Mouse (Mus musculus): ENCODE data around the gene Fnbp4. TPM values are rescaled to one million over a fixed set of nuclear protein-coding genes. Genes with fewer than 3 reads are reported as not detected.

Fnbp4 gene
- polyA plus RNA-seq, 1 experiment from 2014 or later = 118 TPM

DNA sequence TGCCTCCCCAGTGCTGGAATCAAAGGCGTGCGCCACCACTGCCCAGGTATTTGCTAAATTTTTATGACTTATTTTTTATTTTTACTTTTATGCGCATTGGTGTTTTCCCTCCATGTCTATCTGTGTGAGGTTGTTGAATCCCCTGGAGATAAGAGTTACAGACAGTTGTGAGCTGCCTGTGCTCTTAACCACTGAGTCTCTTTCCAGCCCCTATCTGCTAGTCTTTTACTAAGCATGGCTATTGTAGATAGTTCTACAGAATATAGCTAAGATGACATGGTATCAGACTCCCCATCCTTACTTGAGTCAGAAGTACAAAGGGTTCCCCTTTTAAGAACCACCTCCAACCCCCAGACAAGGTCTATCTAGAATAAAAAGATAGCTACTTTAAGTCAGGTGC lies 9.0 kb downstream of the Fnbp4 start:
- H3K4me1 ChIP-seq (ENCODE audit: control insufficient read depth, insufficient read depth, low read length) = no peaks in the 10 kb centered on the region
- H3K4me2 ChIP-seq (replicated peaks; ENCODE audit: low read depth, low read length) = no peak overlapping the region
- no peak for ATAC-seq (ENCODE audit: low FRiP score, low TSS enrichment)
- no peaks in the 10 kb centered on the region for H3K9me3 ChIP-seq (ENCODE audit: control insufficient read depth, low read length)
- no peaks in the 10 kb centered on the region for H3K27me3 ChIP-seq (ENCODE audit: control insufficient read depth, insufficient read depth, low read length)
- no peak overlapping the region for H3K27ac ChIP-seq (ENCODE audit: low read depth, low read length)
- 99% methylated on average over 3 of the region's 3 CpGs for WGBS
- no peak overlapping the region for H3K9ac ChIP-seq (ENCODE audit: low read depth, low read length)
- H3K4me3 ChIP-seq (ENCODE audit: low read length) = no peak overlapping the region
- H3K36me3 ChIP-seq (ENCODE audit: control insufficient read depth, insufficient read depth, low read length) = peaks cover 79% of the 10 kb centered on the region

DNA sequence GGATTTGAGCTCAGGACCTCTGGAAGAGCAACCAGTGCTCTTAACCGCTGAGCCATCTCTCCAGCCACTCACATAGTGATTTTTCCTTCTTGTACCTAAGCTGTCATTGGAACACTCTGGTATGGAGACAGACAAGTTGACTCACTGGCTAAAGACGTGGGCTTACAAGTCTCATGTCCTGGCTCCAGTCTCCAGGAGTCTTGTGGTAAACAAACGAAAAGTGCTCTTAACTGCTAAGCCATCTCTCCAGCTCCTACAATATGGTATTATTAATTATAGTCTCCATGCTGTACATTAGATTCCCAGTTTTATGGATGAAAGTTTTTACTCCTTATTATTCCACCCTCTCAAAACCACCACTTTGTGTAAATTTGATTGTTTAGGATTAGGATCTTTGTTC lies 20.0 kb downstream of the Fnbp4 start:
- H3K9me3 ChIP-seq (ENCODE audit: control insufficient read depth, low read length) = no peaks in the 10 kb centered on the region
- no peak for ATAC-seq (ENCODE audit: low FRiP score, low TSS enrichment)
- no peak overlapping the region for H3K9ac ChIP-seq (ENCODE audit: low read depth, low read length)
- no peaks in the 10 kb centered on the region for H3K27me3 ChIP-seq (ENCODE audit: control insufficient read depth, insufficient read depth, low read length)
- peaks cover 94% of the 10 kb centered on the region for H3K36me3 ChIP-seq (ENCODE audit: control insufficient read depth, insufficient read depth, low read length)
- H3K4me3 ChIP-seq (ENCODE audit: low read length) = no peak overlapping the region
- H3K4me2 ChIP-seq (replicated peaks; ENCODE audit: low read depth, low read length) = no peak overlapping the region
- H3K4me1 ChIP-seq (ENCODE audit: control insufficient read depth, insufficient read depth, low read length) = no peaks in the 10 kb centered on the region
- H3K27ac ChIP-seq (ENCODE audit: low read depth, low read length) = no peak overlapping the region
- 91% methylated on average over 3 of the region's 3 CpGs for WGBS

DNA sequence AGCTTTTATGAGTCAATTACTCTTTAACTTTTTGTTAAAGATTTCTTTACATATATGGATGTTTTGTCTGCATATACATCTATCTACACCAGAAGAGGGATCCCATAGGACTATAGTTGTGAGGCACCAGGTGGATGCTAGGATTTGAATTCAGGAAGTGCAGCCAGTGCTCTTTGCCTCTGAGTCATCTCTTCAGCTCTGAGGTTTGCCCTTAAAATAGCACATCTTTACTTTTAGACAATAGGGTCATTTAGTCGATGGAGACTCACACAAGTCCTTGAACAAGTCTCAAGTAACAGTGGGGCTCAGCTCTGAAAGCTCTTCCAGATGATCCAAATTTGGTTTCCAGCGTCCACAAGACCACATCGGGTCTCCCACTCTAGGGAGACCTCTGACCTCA lies 36.2 kb downstream of the Fnbp4 start:
- ATAC-seq (ENCODE audit: low FRiP score, low TSS enrichment) = no peak
- peaks cover 41% of the 10 kb centered on the region for H3K36me3 ChIP-seq (ENCODE audit: control insufficient read depth, insufficient read depth, low read length)
- 34% methylated on average over 3 of the region's 3 CpGs for WGBS
- no peak overlapping the region for H3K4me3 ChIP-seq (ENCODE audit: low read length)
- H3K27me3 ChIP-seq (ENCODE audit: control insufficient read depth, insufficient read depth, low read length) = 0 out of 2 replicates have a peak, but pooled peaks cover 4% of the 10 kb centered on the region
- peaks cover 8% of the 10 kb centered on the region; the same call in 1 of the 2 replicates for H3K4me1 ChIP-seq (ENCODE audit: control insufficient read depth, insufficient read depth, low read length)
- no peak overlapping the region for H3K9ac ChIP-seq (ENCODE audit: low read depth, low read length)
- H3K9me3 ChIP-seq (ENCODE audit: control insufficient read depth, low read length) = no peaks in the 10 kb centered on the region
- no peak overlapping the region for H3K27ac ChIP-seq (ENCODE audit: low read depth, low read length)
- H3K4me2 ChIP-seq (replicated peaks; ENCODE audit: low read depth, low read length) = no peak overlapping the region

DNA sequence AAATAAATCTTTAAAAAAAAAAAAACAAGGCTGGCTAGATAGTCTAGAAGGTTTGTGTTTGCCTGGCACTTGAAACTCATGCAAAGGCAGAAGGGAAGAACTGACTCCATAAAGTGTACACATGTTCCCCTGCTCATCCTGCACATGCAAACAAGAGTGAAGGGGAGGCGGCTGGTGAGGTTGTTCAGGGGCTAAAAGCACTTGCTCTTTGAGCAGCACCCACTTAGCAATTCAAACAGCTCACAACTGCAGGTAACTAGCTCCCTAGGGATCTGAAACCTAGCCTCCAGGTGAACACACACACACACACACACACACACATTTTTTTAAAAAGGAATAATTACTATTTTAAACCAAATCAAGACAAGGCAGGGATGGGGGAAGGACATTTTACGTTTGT lies 36.8 kb downstream of the Fnbp4 start:
- H3K4me2 ChIP-seq (replicated peaks; ENCODE audit: low read depth, low read length) = no peak overlapping the region
- H3K4me3 ChIP-seq (ENCODE audit: low read length) = no peak overlapping the region

DNA sequence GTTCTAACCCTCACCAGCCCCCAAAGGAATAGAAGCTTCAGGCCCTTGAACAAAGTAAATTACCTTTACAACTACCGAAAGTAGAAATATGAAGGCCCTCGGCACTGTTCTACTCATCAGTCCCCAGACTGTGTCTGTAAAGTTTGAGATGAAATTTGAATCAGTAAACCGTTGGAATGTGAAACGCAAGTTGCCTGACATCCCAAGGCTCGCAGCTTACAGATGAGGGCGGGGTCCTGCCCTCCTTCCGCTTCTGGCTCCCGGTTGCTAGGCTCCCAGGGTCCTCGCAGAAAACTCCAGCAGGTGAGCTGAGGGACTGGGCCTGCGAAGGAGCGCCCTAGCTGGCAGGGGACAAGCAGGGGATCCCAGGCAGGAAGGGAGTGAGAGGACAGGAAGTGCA lies 37.3 kb downstream of the Fnbp4 start, which contains the start of gene Agbl2:
TSS of gene Agbl2 (plus strand) at position 270 of the 400 bp plus-strand sequence.
- Histone ChIP-seq H3K4me3 (ENCODE audit: low read length) (peak within 1 kb of the TSS; percentile 40), H3K9ac (ENCODE audit: low read depth, low read length) (peak within 1 kb of the TSS; percentile 28), H3K9me3 (ENCODE audit: control insufficient read depth, low read length) (no peaks in the 10 kb centered on the region), H3K4me1 (ENCODE audit: control insufficient read depth, insufficient read depth, low read length) (peaks cover 8% of the 10 kb centered on the region; the same call in 1 of the 2 replicates), H3K4me2 (replicated peaks; ENCODE audit: low read depth, low read length) (peak within 1 kb of the TSS; percentile 92), H3K27ac (ENCODE audit: low read depth, low read length) (no peak within 1 kb of the TSS), H3K36me3 (ENCODE audit: control insufficient read depth, insufficient read depth, low read length) (peaks cover 31% of the 10 kb centered on the region), H3K27me3 (ENCODE audit: control insufficient read depth, insufficient read depth, low read length) (0 out of 2 replicates have a peak, but pooled peaks cover 4% of the 10 kb centered on the region)
- 3% methylated on average over 11 of the region's 11 CpGs for WGBS
- peak; percentile 77 for ATAC-seq (ENCODE audit: low FRiP score, low TSS enrichment)

More for the DNA sequence above, 36.8 kb downstream of the Fnbp4 start:
- H3K27me3 ChIP-seq (ENCODE audit: control insufficient read depth, insufficient read depth, low read length) = 0 out of 2 replicates have a peak, but pooled peaks cover 4% of the 10 kb centered on the region
- H3K9ac ChIP-seq (ENCODE audit: low read depth, low read length) = no peak overlapping the region
- peaks cover 36% of the 10 kb centered on the region for H3K36me3 ChIP-seq (ENCODE audit: control insufficient read depth, insufficient read depth, low read length)
- no peak for ATAC-seq (ENCODE audit: low FRiP score, low TSS enrichment)
- whole genome bisulfite sequencing = 47% methylated on average over 2 of the region's 2 CpGs
- H3K27ac ChIP-seq (ENCODE audit: low read depth, low read length) = no peak overlapping the region
- no peaks in the 10 kb centered on the region for H3K9me3 ChIP-seq (ENCODE audit: control insufficient read depth, low read length)
- peaks cover 8% of the 10 kb centered on the region; the same call in 1 of the 2 replicates for H3K4me1 ChIP-seq (ENCODE audit: control insufficient read depth, insufficient read depth, low read length)

DNA sequence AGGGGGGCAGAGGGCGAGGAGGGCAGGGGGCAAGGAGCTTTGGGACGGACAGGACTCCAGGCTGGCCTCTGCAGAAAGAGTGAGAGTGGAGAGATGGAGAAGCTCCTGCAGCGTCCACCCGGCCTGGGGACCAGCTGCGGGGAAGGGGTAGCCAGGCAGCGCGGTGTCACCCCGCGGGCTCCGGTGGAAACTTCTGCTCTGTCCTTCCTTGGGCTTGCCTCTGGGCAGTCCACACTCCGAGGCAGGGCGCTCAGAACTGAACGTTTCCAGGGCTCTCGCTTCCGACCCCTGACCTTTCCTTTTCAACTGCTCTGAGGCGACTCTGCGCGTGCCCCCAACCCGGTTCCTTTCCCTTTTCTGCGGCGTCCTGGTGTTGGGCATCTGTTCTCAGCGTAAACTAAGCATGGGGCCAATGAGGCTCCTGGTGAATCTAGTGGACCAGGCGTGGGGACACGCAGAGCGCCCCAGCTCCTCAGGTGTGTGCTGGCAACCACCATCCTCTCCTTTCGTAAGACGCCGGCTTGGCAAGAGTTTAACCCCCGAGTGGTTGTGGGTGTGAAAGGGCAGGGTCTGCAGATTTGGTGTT lies 37.8 kb downstream of the Fnbp4 start:
- peaks cover 8% of the 10 kb centered on the region; the same call in 1 of the 2 replicates for H3K4me1 ChIP-seq (ENCODE audit: control insufficient read depth, insufficient read depth, low read length)
- peak; percentile 76 for ATAC-seq (ENCODE audit: low FRiP score, low TSS enrichment)
- no peak overlapping the region for H3K27ac ChIP-seq (ENCODE audit: low read depth, low read length)
- H3K4me2 ChIP-seq (replicated peaks; ENCODE audit: low read depth, low read length) = peak overlapping the region; percentile 92
- H3K9ac ChIP-seq (ENCODE audit: low read depth, low read length) = peak overlapping the region; percentile 28
- 3% methylated on average over 24 of the region's 29 CpGs for WGBS
- no peaks in the 10 kb centered on the region for H3K9me3 ChIP-seq (ENCODE audit: control insufficient read depth, low read length)
- 0 out of 2 replicates have a peak, but pooled peaks cover 4% of the 10 kb centered on the region for H3K27me3 ChIP-seq (ENCODE audit: control insufficient read depth, insufficient read depth, low read length)
- peak overlapping the region; percentile 40 for H3K4me3 ChIP-seq (ENCODE audit: low read length)
- peaks cover 25% of the 10 kb centered on the region for H3K36me3 ChIP-seq (ENCODE audit: control insufficient read depth, insufficient read depth, low read length)

DNA sequence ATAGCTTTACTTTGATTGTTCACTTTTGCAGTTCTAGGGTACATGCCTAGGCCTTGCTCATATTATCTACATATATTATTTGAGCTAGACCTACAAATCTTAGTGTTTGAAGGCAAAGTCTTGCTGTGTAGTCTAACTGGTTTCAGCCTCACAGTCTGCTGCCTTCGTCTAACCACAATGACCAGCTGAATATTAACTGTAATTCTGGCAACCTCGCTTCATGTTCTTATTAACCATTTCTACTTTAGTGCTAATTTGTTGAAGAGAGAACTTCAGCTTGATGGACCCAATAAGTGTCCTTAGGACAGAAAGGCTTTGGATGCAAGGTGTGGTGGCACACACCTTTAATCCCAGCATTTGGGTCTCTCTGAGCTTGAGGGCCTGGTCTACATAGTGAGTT lies 43.0 kb downstream of the Fnbp4 start:
- no peak overlapping the region for H3K4me3 ChIP-seq (ENCODE audit: low read length)
- no peak for ATAC-seq (ENCODE audit: low FRiP score, low TSS enrichment)
- H3K9me3 ChIP-seq (ENCODE audit: control insufficient read depth, low read length) = no peaks in the 10 kb centered on the region
- WGBS = 89% methylated on average over 2 of the region's 2 CpGs
- H3K36me3 ChIP-seq (ENCODE audit: control insufficient read depth, insufficient read depth, low read length) = no peaks in the 10 kb centered on the region
- H3K4me2 ChIP-seq (replicated peaks; ENCODE audit: low read depth, low read length) = no peak overlapping the region
- no peak overlapping the region for H3K27ac ChIP-seq (ENCODE audit: low read depth, low read length)
- H3K4me1 ChIP-seq (ENCODE audit: control insufficient read depth, insufficient read depth, low read length) = no peaks in the 10 kb centered on the region
- H3K27me3 ChIP-seq (ENCODE audit: control insufficient read depth, insufficient read depth, low read length) = 0 out of 2 replicates have a peak, but pooled peaks cover 4% of the 10 kb centered on the region
- no peak overlapping the region for H3K9ac ChIP-seq (ENCODE audit: low read depth, low read length)

DNA sequence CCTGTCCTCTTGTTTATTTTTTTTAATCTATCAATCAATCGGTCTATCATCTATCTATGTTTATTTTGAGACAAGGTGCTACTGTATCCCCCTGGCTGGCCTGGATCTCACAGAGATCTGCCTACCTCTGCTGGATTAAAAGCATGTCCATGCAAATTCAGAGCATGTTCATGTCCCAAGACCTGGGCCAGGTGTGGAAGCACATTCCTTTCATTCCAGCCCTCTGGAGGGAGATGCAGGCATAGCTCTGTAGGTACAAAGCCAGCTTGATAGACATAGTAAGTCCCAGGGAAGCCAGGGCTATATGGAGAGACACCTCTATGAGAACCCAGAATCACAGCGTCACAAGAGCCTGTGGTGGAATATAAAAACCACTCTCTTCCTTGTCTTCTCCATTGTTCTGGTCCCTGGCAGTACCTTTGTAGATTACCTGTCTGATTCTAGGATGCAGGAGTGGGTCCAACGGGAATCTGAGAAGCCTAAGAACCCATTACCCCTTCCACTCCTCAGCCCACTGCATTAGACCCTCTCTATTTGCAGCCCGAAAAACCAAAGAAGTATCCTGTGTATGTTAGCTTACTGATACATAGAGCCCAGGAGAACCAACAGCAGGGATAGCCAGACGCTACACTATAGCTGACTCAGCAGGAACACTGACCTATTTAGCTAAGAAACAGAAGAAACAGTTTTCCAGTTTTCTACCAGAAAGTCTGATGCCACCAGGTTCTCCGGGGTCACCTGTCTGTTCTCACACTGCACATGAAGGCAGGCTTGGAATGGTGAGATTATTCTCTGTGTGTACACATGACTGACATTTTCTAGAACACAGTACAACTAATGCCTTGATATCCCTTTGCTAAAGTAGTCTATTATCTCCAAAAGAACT lies 63.3 kb downstream of the Fnbp4 start:
- Histone ChIP-seq H3K4me1 (ENCODE audit: control insufficient read depth, insufficient read depth, low read length) (no peaks in the 10 kb centered on the region), H3K4me3 (ENCODE audit: low read length) (no peak overlapping the region), H3K9me3 (ENCODE audit: control insufficient read depth, low read length) (no peaks in the 10 kb centered on the region), H3K9ac (ENCODE audit: low read depth, low read length) (no peak overlapping the region), H3K4me2 (replicated peaks; ENCODE audit: low read depth, low read length) (no peak overlapping the region), H3K36me3 (ENCODE audit: control insufficient read depth, insufficient read depth, low read length) (no peaks in the 10 kb centered on the region), H3K27me3 (ENCODE audit: control insufficient read depth, insufficient read depth, low read length) (no peaks in the 10 kb centered on the region), H3K27ac (ENCODE audit: low read depth, low read length) (no peak overlapping the region)
- no peak for ATAC-seq (ENCODE audit: low FRiP score, low TSS enrichment)
- 83% methylated on average over 6 of the region's 6 CpGs for WGBS

DNA sequence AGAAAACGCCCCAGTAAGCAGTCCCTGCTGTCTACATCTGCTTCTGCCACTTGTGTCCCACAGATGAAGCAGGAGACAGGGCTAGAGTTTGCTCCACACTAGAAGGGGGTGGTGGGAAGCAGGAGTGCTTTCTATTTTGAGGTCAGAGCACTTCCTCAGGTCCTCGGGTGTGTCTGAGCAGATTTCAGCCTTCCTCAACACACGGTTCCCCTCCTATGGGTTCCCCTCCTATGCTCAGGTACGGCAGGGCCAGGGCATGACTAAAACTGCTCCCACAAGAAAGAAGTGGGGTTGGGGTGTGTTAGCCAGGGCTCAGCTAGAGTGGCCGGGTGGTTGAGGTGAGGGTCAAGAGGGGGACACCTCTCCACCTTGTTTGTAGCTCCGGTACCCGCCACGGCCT lies 65.6 kb downstream of the Fnbp4 start:
- no peaks in the 10 kb centered on the region for H3K27me3 ChIP-seq (ENCODE audit: control insufficient read depth, insufficient read depth, low read length)
- no peak overlapping the region for H3K9ac ChIP-seq (ENCODE audit: low read depth, low read length)
- no peak for ATAC-seq (ENCODE audit: low FRiP score, low TSS enrichment)
- H3K4me2 ChIP-seq (replicated peaks; ENCODE audit: low read depth, low read length) = no peak overlapping the region
- H3K9me3 ChIP-seq (ENCODE audit: control insufficient read depth, low read length) = no peaks in the 10 kb centered on the region
- no peaks in the 10 kb centered on the region for H3K36me3 ChIP-seq (ENCODE audit: control insufficient read depth, insufficient read depth, low read length)
- H3K27ac ChIP-seq (ENCODE audit: low read depth, low read length) = no peak overlapping the region
- H3K4me1 ChIP-seq (ENCODE audit: control insufficient read depth, insufficient read depth, low read length) = no peaks in the 10 kb centered on the region
- WGBS = 87% methylated on average over 8 of the region's 8 CpGs
- no peak overlapping the region for H3K4me3 ChIP-seq (ENCODE audit: low read length)

All from kidney, embryonic 14.5 days (tissue).